Mouse (Mus musculus) liver, adult 2 months (tissue): ENCODE results near the gene Wdr89. TPM values are rescaled to one million over a fixed set of nuclear protein-coding genes. Genes with fewer than 3 reads are reported as not detected.
"Not testable (repeated sequence)": the region's sequence is repeated elsewhere in the genome, so short reads cannot be mapped to it uniquely, and the experiment has no call there.

Source experiments
- DNase-seq: peaks from one replicate; pipeline ENCODE4 v3.0.0-alpha.2; 2011; ENCODE audit warnings: low read depth, low spot score; ENCODE audit errors: extremely low read depth
- H3K27ac ChIP-seq: fragments of 200-500 bp; replicated peaks from 2 replicates; pipeline ENCODE4 v1.5.1; 2012; ENCODE audit warnings: low read depth, mild to moderate bottlenecking, control low read depth, inconsistent platforms, low read length; ENCODE audit not compliant: insufficient read depth
- H3K27me3 ChIP-seq: fragments of 200-500 bp; 2 replicates; pipeline ENCODE4 v1.6.1; 2012; ENCODE audit warnings: mild to moderate bottlenecking, moderate library complexity, low read length, inconsistent platforms; ENCODE audit not compliant: control insufficient read depth, insufficient read depth
- H3K36me3 ChIP-seq: fragments of 200-500 bp; 2 replicates; pipeline ENCODE4 v1.6.1; 2012; ENCODE audit warnings: low read length, inconsistent platforms; ENCODE audit not compliant: control insufficient read depth, insufficient read depth
- H3K4me1 ChIP-seq: fragments of 200-500 bp; 2 replicates; pipeline ENCODE4 v1.6.1; 2011; ENCODE audit warnings: low read length; ENCODE audit not compliant: control insufficient read depth, insufficient read depth
- H3K4me3 ChIP-seq: fragments of 200-500 bp; 2 replicates; pipeline ENCODE4 v1.5.1; 2011; ENCODE audit warnings: low read depth, mild to moderate bottlenecking, control low read depth, low read length, moderate library complexity; ENCODE audit not compliant: insufficient read depth
- H3K79me2 ChIP-seq: fragments of 200-500 bp; 2 replicates; pipeline ENCODE4 v1.6.1; 2012; ENCODE audit warnings: inconsistent platforms, mild to moderate bottlenecking, low read length, moderate library complexity; ENCODE audit not compliant: control insufficient read depth, insufficient read depth
- H3K9ac ChIP-seq: fragments of 200-500 bp; 2 replicates; pipeline ENCODE4 v1.6.1; 2012; ENCODE audit warnings: low read depth, mild to moderate bottlenecking, control low read depth, inconsistent platforms, low read length
- CTCF ChIP-seq: fragments of 200-500 bp; IDR thresholded peaks from 2 replicates; pipeline ENCODE4 v1.5.1; 2011; ENCODE audit warnings: low read depth, low read length, control low read depth
- POLR2A ChIP-seq: fragments of 200-500 bp; IDR thresholded peaks from 2 replicates; pipeline ENCODE4 v1.6.1; 2011; ENCODE audit warnings: low read length, control low read depth; ENCODE audit not compliant: insufficient read depth; ENCODE audit errors: extremely low read depth
- WGBS: fragments of 180-500 bp; shearing (Covaris S2); methylation state at CpG from one replicate; pipeline ENCODE4 v1.1.7; 2018; 5-methylcytosine and 5-hydroxymethylcytosine counted together
- polyA plus RNA-seq: library from polyadenylated mRNA; depleted of rRNA; stranded (reverse); fragments of >200 nt; gene quantifications from 2 replicates; pipeline ENCODE4 v1.2.3, GENCODE M21; 2012
- total RNA-seq: library from RNA; depleted of rRNA; stranded (reverse); fragments of >200 nt; gene quantifications from 2 replicates; pipeline ENCODE4 v1.2.3, GENCODE M21; 2014

Wdr89 gene
- total and polyA plus RNA-seq, 2 experiments: 2.1 to 2.3 TPM

DNA sequence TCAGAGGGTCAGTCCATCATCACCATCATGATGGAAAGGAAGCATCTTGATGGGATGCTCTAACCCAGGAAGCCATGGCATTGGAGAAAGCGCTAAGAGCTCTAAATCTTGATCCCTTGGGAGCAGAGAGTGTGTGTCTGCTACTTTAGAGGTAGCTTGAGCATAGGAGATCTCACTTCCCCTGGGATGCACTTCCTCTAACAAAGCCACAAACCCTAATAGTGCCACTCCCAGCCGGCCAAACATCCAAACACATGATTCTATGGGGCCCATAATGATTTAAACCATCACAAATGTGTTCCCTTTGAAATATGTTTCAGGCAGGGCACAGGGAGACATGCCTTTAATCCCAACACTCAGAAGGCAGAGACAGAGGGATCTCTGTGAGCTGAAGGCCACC is 19.7 kb upstream of the Wdr89 start:
- peaks cover 4% of the 10 kb centered on the region; the same call in 1 of the 2 replicates for H3K4me1 ChIP-seq
- no peaks in the 10 kb centered on the region for H3K79me2 ChIP-seq
- H3K27me3 ChIP-seq: no peaks in the 10 kb centered on the region
- 84% methylated on average over 2 of the region's 2 CpGs for WGBS
- no peak for TF ChIP-seq POLR2A
- TF ChIP-seq CTCF: no peak
- H3K27ac ChIP-seq: no peak overlapping the region
- H3K9ac ChIP-seq: no peak overlapping the region
- DNase-seq: no peak
- H3K36me3 ChIP-seq: no peaks in the 10 kb centered on the region
- no peak overlapping the region for H3K4me3 ChIP-seq

DNA sequence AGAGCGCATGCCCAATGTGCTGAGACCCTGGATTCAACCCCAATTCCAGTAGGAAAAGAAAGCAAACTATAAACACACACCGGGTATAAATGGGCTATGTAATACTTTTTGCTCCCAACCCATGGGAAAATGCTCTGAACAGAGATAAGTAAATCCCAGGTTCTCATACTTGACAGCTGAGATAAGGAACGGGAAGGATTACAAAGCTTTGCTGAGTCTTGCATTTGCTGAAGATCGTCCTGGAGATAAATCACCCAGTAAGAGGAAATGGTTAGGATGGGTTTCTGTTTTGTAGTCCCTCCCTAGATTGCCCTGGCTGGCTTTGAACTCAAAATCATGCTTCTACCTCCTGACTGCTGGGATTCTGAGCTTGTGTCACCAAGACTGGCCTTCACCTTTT is 18.0 kb upstream of the Wdr89 start:
- Histone ChIP-seq H3K27ac (peak overlapping the region; percentile 32; the same call in 1 of the 2 replicates), H3K9ac (no peak overlapping the region), H3K36me3 (no peaks in the 10 kb centered on the region), H3K4me3 (no peak overlapping the region), H3K79me2 (no peaks in the 10 kb centered on the region), H3K27me3 (no peaks in the 10 kb centered on the region), H3K4me1 (no peaks in the 10 kb centered on the region; the same call in 1 of the 2 replicates)
- 51% methylated on average over 4 of the region's 4 CpGs for WGBS
- TF ChIP-seq CTCF (no peak), POLR2A (no peak)
- peak; percentile 21 for DNase-seq

GRCm38 (mm10) chr12:75684026-75684425 is 14.7 kb upstream of the Wdr89 start:
- H3K4me3 ChIP-seq, H3K4me1 ChIP-seq, H3K27ac ChIP-seq, H3K9ac ChIP-seq, H3K36me3 ChIP-seq, H3K79me2 ChIP-seq, DNase-seq, H3K27me3 ChIP-seq: not testable (repeated sequence)
- 91% methylated on average over 4 of the region's 4 CpGs for WGBS

- Histone ChIP-seq H3K4me3 (no peak overlapping the region), H3K9ac (no peak overlapping the region), H3K27me3 (no peaks in the 10 kb centered on the region), H3K36me3 (no peaks in the 10 kb centered on the region), H3K27ac (no peak overlapping the region), H3K4me1 (no peaks in the 10 kb centered on the region; the same call in 1 of the 2 replicates), H3K79me2 (no peaks in the 10 kb centered on the region)
- TF ChIP-seq CTCF: no peak
- TF ChIP-seq POLR2A: no peak
- peak; percentile 63 for DNase-seq
- 64% methylated on average over 4 of the region's 4 CpGs for WGBS
These were observed 14.3 kb upstream of the Wdr89 start for GRCm38 (mm10) chr12:75683598-75683997.

GRCm38 (mm10) chr12:75682842-75683241 is 13.5 kb upstream of the Wdr89 start:
- Histone ChIP-seq H3K36me3 (no peaks in the 10 kb centered on the region), H3K27me3 (no peaks in the 10 kb centered on the region), H3K27ac (no peak overlapping the region), H3K9ac (no peak overlapping the region), H3K79me2 (no peaks in the 10 kb centered on the region), H3K4me3 (no peak overlapping the region), H3K4me1 (peaks cover 2% of the 10 kb centered on the region; the same call in 1 of the 2 replicates)
- DNase-seq: no peak
- TF ChIP-seq CTCF: no peak
- TF ChIP-seq POLR2A: no peak
- 93% methylated on average over 2 of the region's 2 CpGs for WGBS

- Histone ChIP-seq H3K27me3 (no peaks in the 10 kb centered on the region), H3K9ac (no peak overlapping the region), H3K27ac (no peak overlapping the region), H3K79me2 (no peaks in the 10 kb centered on the region), H3K4me1 (peaks cover 2% of the 10 kb centered on the region), H3K4me3 (no peak overlapping the region), H3K36me3 (no peaks in the 10 kb centered on the region)
- TF ChIP-seq CTCF (no peak), POLR2A (no peak)
- no peak for DNase-seq
- WGBS: 70% methylated on average over 4 of the region's 4 CpGs
These were observed 11.8 kb upstream of the Wdr89 start for GRCm38 (mm10) chr12:75681101-75681500.
